Mouse (Mus musculus) embryonic facial prominence, embryonic 11.5 days (tissue): ENCODE results near the gene Gnb5. TPM values are rescaled to one million over a fixed set of nuclear protein-coding genes. Genes with fewer than 3 reads are reported as not detected.

Experiments
- ATAC-seq: fragments of 200-750 bp; cut with Nextera tagmentation; replicated peaks from 2 replicates; pipeline ENCODE4 v1.8.0; 2017; ENCODE audit warnings: low read depth; ENCODE audit not compliant: insufficient number of reproducible peaks, low FRiP score, low TSS enrichment
- DNase-seq: peaks from one replicate; pipeline ENCODE4 v3.0.0-alpha.2; 2015; ENCODE audit warnings: low spot score
- H3K27ac ChIP-seq: fragments of 300-500 bp; sonication (generic); replicated peaks from 2 replicates; pipeline ENCODE4 v1.5.1; 2014; ENCODE audit warnings: mild to moderate bottlenecking, low read depth, low read length, control low read depth
- H3K27me3 ChIP-seq: fragments of 300-500 bp; sonication (generic); 2 replicates; pipeline ENCODE4 v1.6.1; 2014; ENCODE audit warnings: mild to moderate bottlenecking, low read length, moderate library complexity, mixed read lengths; ENCODE audit not compliant: control insufficient read depth, insufficient read depth
- H3K36me3 ChIP-seq: fragments of 300-500 bp; sonication (generic); replicated peaks from 2 replicates; pipeline ENCODE4 v1.6.1; 2014; ENCODE audit warnings: low read depth, mild to moderate bottlenecking, low read length, moderate library complexity, mixed read lengths; ENCODE audit not compliant: control insufficient read depth, insufficient read depth
- H3K4me1 ChIP-seq: fragments of 300-500 bp; sonication (generic); 2 replicates; pipeline ENCODE4 v1.6.1; 2014; ENCODE audit warnings: low read length, mixed read lengths; ENCODE audit not compliant: control insufficient read depth, insufficient read depth
- H3K4me2 ChIP-seq: fragments of 300-500 bp; sonication (generic); 2 replicates; pipeline ENCODE4 v1.6.1; 2014; ENCODE audit warnings: low read depth, mild to moderate bottlenecking, control low read depth, low read length, moderate library complexity
- H3K4me3 ChIP-seq: fragments of 300-500 bp; sonication (generic); 2 replicates; pipeline ENCODE4 v1.5.1; 2014; ENCODE audit warnings: low read depth, low read length, control low read depth
- H3K9ac ChIP-seq: fragments of 300-500 bp; sonication (generic); replicated peaks from 2 replicates; pipeline ENCODE4 v1.6.1; 2014; ENCODE audit warnings: mild to moderate bottlenecking, control low read depth, low read length
- H3K9me3 ChIP-seq: fragments of 300-500 bp; sonication (generic); replicated peaks from 2 replicates; pipeline ENCODE4 v1.6.1; 2016; ENCODE audit warnings: mild to moderate bottlenecking, low read length, inconsistent platforms, mixed read lengths; ENCODE audit not compliant: control insufficient read depth
- WGBS: fragments of 180-500 bp; shearing (Covaris S2); extraction: QIAGEN DNeasy Blood & Tissue Kit; methylation state at CpG from one replicate; pipeline ENCODE4 v1.1.7; 2014; 5-methylcytosine and 5-hydroxymethylcytosine counted together
- polyA plus RNA-seq: library from polyadenylated mRNA; unstranded; fragments of >200 nt; fragmentation: Nextera tagmentation; extraction: Ambion mirVana; gene quantifications from 2 replicates; pipeline ENCODE4 v1.2.1, GENCODE M21; 2014

The Gnb5 gene
- polyA plus RNA-seq, 1 experiment from 2014 or later = 32.0 TPM

DNA sequence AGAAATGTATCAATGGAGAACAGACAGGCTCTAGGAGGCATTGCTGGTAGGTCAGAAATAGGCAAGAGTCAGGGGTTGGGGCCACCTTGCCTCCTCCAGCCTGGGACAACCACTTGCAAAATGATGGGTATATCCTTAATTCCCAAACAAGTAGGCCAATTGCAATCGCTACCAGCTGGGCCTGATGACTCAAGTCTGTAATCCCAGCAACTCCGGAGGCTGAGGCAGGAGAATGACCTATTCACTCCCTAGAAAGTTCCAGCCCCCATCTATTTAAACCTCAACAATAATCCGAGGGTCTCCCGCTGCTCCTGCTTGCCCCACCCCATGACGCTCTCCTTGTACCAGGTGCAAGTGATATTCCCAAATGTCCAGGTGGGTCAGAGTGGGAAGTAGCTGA lies 41.4 kb downstream of the Gnb5 start, which contains the start of gene Bcl2l10:
Gene Bcl2l10 (plus strand): TSS at position 301 of the 400 bp plus-strand sequence.
- no peaks in the 10 kb centered on the region for H3K36me3 ChIP-seq
- ATAC-seq = no peak
- 89% methylated on average over 5 of the region's 5 CpGs for WGBS
- no peak within 1 kb of the TSS for H3K27ac ChIP-seq
- DNase-seq = no peak
- no peak within 1 kb of the TSS for H3K4me3 ChIP-seq
- H3K4me2 ChIP-seq = no peak within 1 kb of the TSS
- no peak within 1 kb of the TSS for H3K9ac ChIP-seq
- no peaks in the 10 kb centered on the region for H3K9me3 ChIP-seq
- H3K4me1 ChIP-seq = no peaks in the 10 kb centered on the region
- no peaks in the 10 kb centered on the region for H3K27me3 ChIP-seq

DNA sequence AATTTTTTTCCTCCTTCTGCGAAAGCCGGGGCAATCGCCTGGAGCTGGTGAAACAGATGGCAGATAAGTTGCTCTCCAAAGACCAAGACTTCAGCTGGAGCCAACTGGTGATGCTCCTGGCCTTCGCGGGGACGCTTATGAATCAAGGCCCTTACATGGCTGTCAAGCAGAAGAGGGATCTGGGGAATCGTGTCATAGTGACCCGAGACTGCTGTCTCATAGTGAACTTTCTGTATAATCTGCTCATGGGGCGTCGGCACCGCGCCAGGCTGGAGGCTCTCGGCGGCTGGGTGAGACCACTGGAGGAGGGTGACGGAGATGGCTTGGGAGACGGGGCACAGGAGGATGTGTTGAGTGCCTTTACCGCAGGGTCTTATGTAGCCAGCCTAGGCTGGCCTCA lies 42.0 kb downstream of the Gnb5 start:
- H3K9me3 ChIP-seq = no peaks in the 10 kb centered on the region
- WGBS = 96% methylated on average over 17 of the region's 17 CpGs
- no peaks in the 10 kb centered on the region for H3K27me3 ChIP-seq
- H3K4me1 ChIP-seq = no peaks in the 10 kb centered on the region
- H3K27ac ChIP-seq = no peak overlapping the region
- no peaks in the 10 kb centered on the region for H3K36me3 ChIP-seq
- ATAC-seq (no peak), DNase-seq (no peak)
- H3K9ac ChIP-seq = no peak overlapping the region
- no peak overlapping the region for H3K4me2 ChIP-seq
- no peak overlapping the region for H3K4me3 ChIP-seq

DNA sequence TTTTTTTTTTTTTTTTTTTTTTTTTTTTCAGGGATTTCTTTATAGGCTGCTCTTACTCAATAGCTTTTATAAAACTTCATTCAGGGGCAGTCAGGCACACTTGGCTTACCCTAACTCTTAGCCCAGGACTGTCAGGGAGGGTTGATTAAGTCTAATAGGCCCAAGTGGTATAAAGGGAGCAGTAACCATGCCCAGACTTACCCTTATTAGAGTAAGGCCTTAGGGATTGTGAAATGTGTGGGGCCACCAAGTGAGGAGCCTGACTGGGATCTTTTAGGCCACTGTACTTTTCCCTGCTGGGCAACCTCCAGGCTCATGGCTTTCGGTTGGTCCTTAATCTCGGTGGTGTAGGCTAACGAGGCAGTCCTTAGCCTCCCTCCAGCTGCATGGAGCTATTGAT lies 42.6 kb downstream of the Gnb5 start:
- 67% methylated on average over 3 of the region's 3 CpGs for WGBS
- Histone ChIP-seq H3K36me3 (no peaks in the 10 kb centered on the region), H3K27ac (no peak overlapping the region), H3K9ac (no peak overlapping the region), H3K9me3 (no peaks in the 10 kb centered on the region), H3K4me1 (no peaks in the 10 kb centered on the region), H3K4me2 (no peak overlapping the region), H3K27me3 (no peaks in the 10 kb centered on the region), H3K4me3 (no peak overlapping the region)
- ATAC-seq (no peak), DNase-seq (no peak)

GRCm38 (mm10) chr9:75353094-75353493 lies 47.0 kb downstream of the Gnb5 start:
- Histone ChIP-seq H3K27ac (no peak overlapping the region), H3K9me3 (no peaks in the 10 kb centered on the region), H3K9ac (no peak overlapping the region), H3K36me3 (no peaks in the 10 kb centered on the region), H3K4me1 (no peaks in the 10 kb centered on the region), H3K4me3 (no peak overlapping the region), H3K4me2 (no peak overlapping the region), H3K27me3 (no peaks in the 10 kb centered on the region)
- WGBS = 71% methylated on average over 8 of the region's 8 CpGs
- peak; percentile 4 for DNase-seq
- ATAC-seq = no peak

DNA sequence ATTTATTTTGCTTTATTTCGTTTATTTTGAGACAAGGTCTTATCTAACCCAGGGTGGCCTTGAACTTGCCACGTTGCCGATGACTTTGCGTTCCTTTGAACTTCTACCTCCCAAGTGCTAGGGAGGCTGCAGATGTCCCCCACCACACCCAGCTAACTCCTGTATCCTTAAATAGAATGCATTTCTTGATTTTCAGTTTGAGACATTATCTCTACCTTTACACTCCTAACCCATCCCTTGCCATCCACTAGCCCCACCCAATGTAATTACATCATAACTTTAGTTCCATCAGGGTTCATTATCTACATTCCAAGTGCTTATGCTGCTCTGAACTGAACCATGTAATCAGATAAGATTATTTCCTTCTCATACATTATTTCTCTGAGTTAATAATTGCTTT lies 49.7 kb downstream of the Gnb5 start:
- no peak overlapping the region for H3K9ac ChIP-seq
- no peaks in the 10 kb centered on the region for H3K4me1 ChIP-seq
- no peak for DNase-seq
- no peaks in the 10 kb centered on the region for H3K9me3 ChIP-seq
- no peaks in the 10 kb centered on the region for H3K27me3 ChIP-seq
- H3K4me2 ChIP-seq = no peak overlapping the region
- H3K36me3 ChIP-seq = no peaks in the 10 kb centered on the region
- no peak overlapping the region for H3K4me3 ChIP-seq
- ATAC-seq = no peak
- no peak overlapping the region for H3K27ac ChIP-seq
- 85% methylated on average over 4 of the region's 4 CpGs for WGBS

- Histone ChIP-seq H3K4me2 (no peak overlapping the region), H3K4me3 (no peak overlapping the region), H3K4me1 (no peaks in the 10 kb centered on the region), H3K27me3 (no peaks in the 10 kb centered on the region), H3K9ac (no peak overlapping the region), H3K27ac (no peak overlapping the region), H3K36me3 (no peaks in the 10 kb centered on the region), H3K9me3 (no peaks in the 10 kb centered on the region)
- WGBS = 75% methylated on average over 9 of the region's 9 CpGs
- ATAC-seq (no peak), DNase-seq (no peak)
These were observed 51.1 kb downstream of the Gnb5 start for GRCm38 (mm10) chr9:75357087-75357654.

DNA sequence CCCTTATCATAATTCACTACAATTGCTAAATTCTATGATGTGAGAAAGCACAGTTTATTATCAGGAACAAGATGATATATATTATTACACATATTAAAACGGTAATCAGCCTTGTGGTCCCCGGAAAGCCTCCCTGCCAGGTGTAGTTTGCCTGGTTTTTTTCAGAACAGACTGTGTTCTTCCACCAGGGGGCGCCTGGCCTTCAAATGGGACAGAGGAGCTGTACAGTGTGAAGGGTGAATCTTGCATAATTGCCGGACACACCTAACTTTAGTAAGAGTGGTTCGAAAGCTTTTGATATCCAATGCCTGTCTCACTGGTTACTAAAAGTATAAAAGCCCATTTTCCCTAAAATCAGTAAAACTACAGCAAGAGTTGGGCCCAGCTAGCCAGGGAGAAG lies 55.6 kb downstream of the Gnb5 start:
- Histone ChIP-seq H3K4me2 (no peak overlapping the region), H3K27ac (no peak overlapping the region), H3K27me3 (no peaks in the 10 kb centered on the region), H3K36me3 (no peaks in the 10 kb centered on the region), H3K9me3 (no peaks in the 10 kb centered on the region), H3K4me3 (no peak overlapping the region), H3K9ac (no peak overlapping the region), H3K4me1 (no peaks in the 10 kb centered on the region)
- 40% methylated on average over 5 of the region's 5 CpGs for WGBS
- DNase-seq (peak; percentile 77), ATAC-seq (no peak)

GRCm38 (mm10) chr9:75362201-75362600 lies 56.1 kb downstream of the Gnb5 start:
- Histone ChIP-seq H3K4me1 (no peaks in the 10 kb centered on the region), H3K27ac (no peak overlapping the region), H3K27me3 (no peaks in the 10 kb centered on the region), H3K4me2 (no peak overlapping the region), H3K4me3 (no peak overlapping the region), H3K9ac (no peak overlapping the region), H3K9me3 (no peaks in the 10 kb centered on the region), H3K36me3 (no peaks in the 10 kb centered on the region)
- DNase-seq (no peak), ATAC-seq (no peak)
- WGBS = 84% methylated on average over 4 of the region's 4 CpGs
